Mouse (Mus musculus): ENCODE data around the gene Spc24.
"Not testable (repeated sequence)": the region's sequence is repeated elsewhere in the genome, so short reads cannot be mapped to it uniquely, and the experiment has no call there.

Spc24 gene

GRCm38 (mm10) chr9:21760155-21761088, at the start of gene Spc24:
Spc24 (minus strand) TSS chr9:21760303.
- peak; percentile 99 for DNase-seq (ENCODE audit: low read depth, low spot score)

GRCm38 (mm10) chr9:21808561-21808960, 48.5 kb upstream of the Spc24 start:
- DNase-seq (ENCODE audit: low read depth, low spot score), result no peak

- DNase-seq (ENCODE audit: low read depth, low spot score), result no peak
Observed at GRCm38 (mm10) chr9:21806976-21807375, 46.9 kb upstream of the Spc24 start.

GRCm38 (mm10) chr9:21806363-21806762, 46.3 kb upstream of the Spc24 start:
- DNase-seq (ENCODE audit: low read depth, low spot score), result no peak

GRCm38 (mm10) chr9:21803986-21804644, 44.0 kb upstream of the Spc24 start:
- peak; percentile 84 for DNase-seq (ENCODE audit: low read depth, low spot score)

GRCm38 (mm10) chr9:21801591-21801990, 41.5 kb upstream of the Spc24 start:
- DNase-seq (ENCODE audit: low read depth, low spot score), result no peak

GRCm38 (mm10) chr9:21801121-21801520, 41.0 kb upstream of the Spc24 start:
- DNase-seq (ENCODE audit: low read depth, low spot score), result no peak

- DNase-seq (ENCODE audit: low read depth, low spot score), result no peak
Observed at GRCm38 (mm10) chr9:21799010-21799350, 38.9 kb upstream of the Spc24 start.

- peak; percentile 82 for DNase-seq (ENCODE audit: low read depth, low spot score)
Observed at GRCm38 (mm10) chr9:21798345-21799009, 38.4 kb upstream of the Spc24 start, which contains the start of gene Kank2. Kank2 (minus strand) TSS chr9:21798744.

- DNase-seq (ENCODE audit: low read depth, low spot score), result peak; percentile 78
Observed at GRCm38 (mm10) chr9:21797921-21798344, 37.8 kb upstream of the Spc24 start.

GRCm38 (mm10) chr9:21796919-21797318, 36.8 kb upstream of the Spc24 start:
- DNase-seq (ENCODE audit: low read depth, low spot score), result no peak

GRCm38 (mm10) chr9:21796259-21796658, 36.2 kb upstream of the Spc24 start:
- no peak for DNase-seq (ENCODE audit: low read depth, low spot score)

- DNase-seq (ENCODE audit: low read depth, low spot score), result no peak
Observed at GRCm38 (mm10) chr9:21795579-21795978, 35.5 kb upstream of the Spc24 start.

- DNase-seq (ENCODE audit: low read depth, low spot score), result no peak
Observed at GRCm38 (mm10) chr9:21794925-21795324, 34.8 kb upstream of the Spc24 start.

- no peak for DNase-seq (ENCODE audit: low read depth, low spot score)
Observed at GRCm38 (mm10) chr9:21794344-21794834, 34.3 kb upstream of the Spc24 start.

GRCm38 (mm10) chr9:21793507-21793906, 33.4 kb upstream of the Spc24 start:
- DNase-seq (ENCODE audit: low read depth, low spot score), result not testable (repeated sequence)

- no peak for DNase-seq (ENCODE audit: low read depth, low spot score)
Observed at GRCm38 (mm10) chr9:21792644-21793043, 32.5 kb upstream of the Spc24 start.

- no peak for DNase-seq (ENCODE audit: low read depth, low spot score)
Observed at GRCm38 (mm10) chr9:21791861-21792260, 31.8 kb upstream of the Spc24 start.

- DNase-seq (ENCODE audit: low read depth, low spot score), result no peak
Observed at GRCm38 (mm10) chr9:21788234-21788633, 28.1 kb upstream of the Spc24 start.

- no peak for DNase-seq (ENCODE audit: low read depth, low spot score)
Observed at GRCm38 (mm10) chr9:21787654-21788053, 27.6 kb upstream of the Spc24 start.

- peak; percentile 56 for DNase-seq (ENCODE audit: low read depth, low spot score)
Observed at GRCm38 (mm10) chr9:21786906-21787305, 26.8 kb upstream of the Spc24 start.

- not testable (repeated sequence) for DNase-seq (ENCODE audit: low read depth, low spot score)
Observed at GRCm38 (mm10) chr9:21786309-21786708, 26.2 kb upstream of the Spc24 start.

All from forelimb bud, embryonic 11.5 days (tissue).